8 mouse cellular contexts compared by ENCODE assay signal in the genomic region with DNA sequence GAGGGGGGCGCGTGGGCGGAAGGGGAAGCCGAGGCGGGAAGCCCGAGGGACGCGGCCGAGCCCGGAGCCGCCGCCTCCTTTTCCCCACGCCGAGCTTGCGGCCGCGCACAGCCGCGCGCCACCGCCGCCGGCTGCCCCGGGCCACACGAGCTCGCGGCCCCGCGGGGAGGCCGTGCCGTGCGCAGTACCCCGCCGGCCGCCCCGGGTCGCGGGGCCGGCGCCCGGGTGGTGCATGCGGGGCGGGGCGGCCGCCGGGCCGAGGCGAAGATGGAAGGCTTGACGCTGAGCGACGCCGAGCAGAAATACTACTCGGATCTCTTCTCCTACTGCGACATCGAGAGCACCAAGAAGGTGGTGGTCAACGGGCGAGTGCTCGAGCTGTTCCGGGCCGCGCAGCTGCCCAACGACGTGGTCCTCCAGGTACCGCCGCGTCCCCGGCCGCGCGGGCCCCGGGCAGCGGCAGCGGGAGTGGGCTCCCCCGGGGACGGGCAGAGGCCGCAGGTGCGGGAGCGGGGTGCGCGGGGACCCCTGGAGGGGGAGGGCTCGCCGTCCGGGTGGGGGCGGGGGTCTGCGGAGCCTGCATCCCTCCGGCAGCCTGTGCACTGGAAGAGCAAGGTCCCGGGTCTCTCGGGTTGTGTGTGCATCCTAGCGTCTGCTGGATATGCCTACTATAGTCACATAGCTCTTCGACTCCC. TPM values are rescaled to one million over a fixed set of nuclear protein-coding genes. Genes with fewer than 3 reads are reported as not detected.
DNase-seq lines count a peak whose midpoint lies in the region; ATAC-seq and TF ChIP-seq lines count a peak whose summit lies in the region.

A gene (plus strand): TSS at position 166 of the 695 bp plus-strand sequence.

- ATAC-seq in kidney, embryonic 14.5 days (ENCODE audit: low FRiP score, low TSS enrichment), result peak; percentile 85
- peak; percentile 7; the same call in 1 of the 2 replicates for ATAC-seq in granulocyte monocyte progenitor cell, adult 5-6 weeks (replicated peaks; ENCODE audit: poor library complexity, severe bottlenecking)

- TF ChIP-seq CTCF in small intestine, adult 2 months (IDR thresholded peaks at IDR 0.05; ENCODE audit: extremely low read depth, insufficient read length, insufficient replicate concordance, low read depth, low read length), result no peak

- no peaks in the 10 kb centered on the region for H3K9me3 ChIP-seq in kidney, embryonic 14.5 days (ENCODE audit: control insufficient read depth, low read length)
- H3K9me3 ChIP-seq in embryonic facial prominence, embryonic 10.5 days, result no peaks in the 10 kb centered on the region

- no peaks in the 10 kb centered on the region for H3K36me3 ChIP-seq in kidney, embryonic 14.5 days (ENCODE audit: control insufficient read depth, insufficient read depth, low read length)
- H3K36me3 ChIP-seq in embryonic facial prominence, embryonic 10.5 days (replicated peaks), result no peaks in the 10 kb centered on the region
- no peaks in the 10 kb centered on the region for H3K36me3 ChIP-seq in macrophage (ENCODE audit: inconsistent target)
- H3K36me3 ChIP-seq in small intestine, adult 2 months (ENCODE audit: control insufficient read depth, insufficient read depth, low read length), result no peaks in the 10 kb centered on the region

- TF ChIP-seq POLR2A in small intestine, adult 2 months (IDR thresholded peaks at IDR 0.05; ENCODE audit: low read depth, low read length), result no peak

- H3K27ac ChIP-seq in kidney, embryonic 14.5 days (ENCODE audit: low read depth, low read length), result peak within 1 kb of the TSS; percentile 92
- peak within 1 kb of the TSS; percentile 93 for H3K27ac ChIP-seq in embryonic facial prominence, embryonic 10.5 days (replicated peaks)
- H3K27ac ChIP-seq in macrophage, result 0 out of 2 replicates have a peak within 1 kb of the TSS, but pooled peaks have one; percentile 10
- no peak within 1 kb of the TSS for H3K27ac ChIP-seq in small intestine, adult 2 months (ENCODE audit: insufficient read depth, low read depth, low read length)

- peak within 1 kb of the TSS; percentile 84 for H3K4me3 ChIP-seq in kidney, embryonic 14.5 days (ENCODE audit: low read length)
- H3K4me3 ChIP-seq in embryonic facial prominence, embryonic 10.5 days, result peak within 1 kb of the TSS; percentile 90
- peak within 1 kb of the TSS; percentile 68 for H3K4me3 ChIP-seq in macrophage (ENCODE audit: inconsistent target)
- H3K4me3 ChIP-seq in small intestine, adult 2 months (ENCODE audit: low read depth, low read length), result peak within 1 kb of the TSS; percentile 79

- no peak for DNase-seq in kidney, adult 8-10 months
- peak; percentile 50 for DNase-seq in ZHBTc4 (ENCODE audit: low read depth, low spot score)
- DNase-seq in embryonic facial prominence, embryonic 10.5 days (ENCODE audit: low spot score), result peak; percentile 76
- peak in 1 of 2 experiments; percentile 14 for DNase-seq in layer of hippocampus, adult 8-10 months (ENCODE audit: low spot score in 2 of 2)

- peak within 1 kb of the TSS; percentile 92 for H3K9ac ChIP-seq in kidney, embryonic 14.5 days (ENCODE audit: low read depth, low read length)

- under 1% methylated on average over 82 of the region's 90 CpGs for WGBS in kidney, embryonic 14.5 days
- WGBS in embryonic facial prominence, embryonic 10.5 days, result 1% methylated on average over 90 of the region's 90 CpGs
- under 1% methylated on average over 85 of the region's 90 CpGs for WGBS in macrophage (ENCODE audit: missing documents)
- under 1% methylated on average over 88 of the region's 90 CpGs for WGBS in small intestine, adult 2 months

- H3K4me1 ChIP-seq in kidney, embryonic 14.5 days (ENCODE audit: control insufficient read depth, insufficient read depth, low read length), result peaks cover 18% of the 10 kb centered on the region
- H3K4me1 ChIP-seq in embryonic facial prominence, embryonic 10.5 days, result peaks cover 33% of the 10 kb centered on the region
- H3K4me1 ChIP-seq in small intestine, adult 2 months (ENCODE audit: control insufficient read depth, insufficient read depth, insufficient read length, low read length), result peaks cover 8% of the 10 kb centered on the region

- H3K4me2 ChIP-seq in kidney, embryonic 14.5 days (replicated peaks; ENCODE audit: low read depth, low read length), result peak within 1 kb of the TSS; percentile 70

- H3K27me3 ChIP-seq in kidney, embryonic 14.5 days (ENCODE audit: control insufficient read depth, insufficient read depth, low read length), result no peaks in the 10 kb centered on the region
- H3K27me3 ChIP-seq in embryonic facial prominence, embryonic 10.5 days (replicated peaks; ENCODE audit: low read depth, poor library complexity, severe bottlenecking), result no peaks in the 10 kb centered on the region
- H3K27me3 ChIP-seq in small intestine, adult 2 months (ENCODE audit: control insufficient read depth, insufficient read depth, low read length), result no peaks in the 10 kb centered on the region

- peaks cover 48% of the 10 kb centered on the region for H3K79me2 ChIP-seq in macrophage (ENCODE audit: inconsistent target)

RNA-seq across cellular contexts. Expression of the gene that starts here (rescaled TPM):
- polyA plus RNA-seq in kidney, embryonic 14.5 days (2014; fragmentation: Nextera tagmentation; extraction: Ambion mirVana), result 20.3 and 23.0 TPM in 2 replicates
- 15.3 and 16.5 TPM in 2 replicates for polyA plus RNA-seq in embryonic facial prominence, embryonic 10.5 days (2016; fragmentation: Nextera tagmentation; extraction: Ambion mirVana)
- total RNA-seq in granulocyte monocyte progenitor cell, adult 5-6 weeks (2014; fragmentation: Nextera tagmentation), result 55.7 and 61.4 TPM in 2 replicates
- 39.0 and 59.0 TPM in 2 replicates for total RNA-seq in granulocyte monocyte progenitor cell, adult 5-6 weeks (2017)
- 10 to 100 TPM; 75.5 to 85.7 (median 80.8) TPM for total RNA-seq in layer of hippocampus, adult 8-10 months (2022)
- total RNA-seq in macrophage (2018; cell fraction: chromatin; rRNA removed), result 100 to 1,000 TPM in 16 of 26 experiments, 10 to 100 TPM in 10; 75.3 to 236 (median 110) TPM
- total RNA-seq in macrophage (2018; cell fraction: cytosol; rRNA removed), result 10 to 100 TPM; 25.1 to 71.1 (median 38.0) TPM
- 100 to 1,000 TPM in 7 of 26 experiments, 10 to 100 TPM in 19; 63.7 to 206 (median 82.0) TPM for total RNA-seq in macrophage (2018; cell fraction: nucleus; rRNA removed)
- polyA plus RNA-seq in macrophage (2018), result 21.5 to 32.9 TPM (median 28.9 TPM) in 3 replicates
- polyA plus RNA-seq in small intestine, adult 2 months (2012; rRNA removed), result 9.8 and 15.5 TPM in 2 replicates

Comparison
In these comparisons a context has a peak if more than half of its experiments do, and no peak if none do; other contexts are left out.
1. DNase-seq: peak in ZHBTc4 (single experiment) and embryonic facial prominence, embryonic 10.5 days (single experiment); none in kidney, adult 8-10 months (0 of 2).
2. Peak in every context shown above with its lines, with median percentiles within 50 percentile points of each other: H3K4me3 ChIP-seq.